Mouse (Mus musculus) c-Kit-positive CD71-negative TER-119-negative erythroid progenitor cells, embryonic 14.5 days (primary cell): Measurements from ENCODE around the gene Zfp811.
"Not testable (repeated sequence)": the region's sequence is repeated elsewhere in the genome, so short reads cannot be mapped to it uniquely, and the experiment has no call there.

Experiments used
- DNase-seq: peaks from one replicate; pipeline ENCODE4 v3.0.0-alpha.2; 2013; ENCODE audit warnings: low read depth

Zfp811 gene

GRCm38 (mm10) chr17:32809544-32810374 is at the start of gene Zfp811:
Gene Zfp811, minus strand, starts transcription at chr17:32809931.
- no peak for DNase-seq

- not testable (repeated sequence) for DNase-seq
Measured at GRCm38 (mm10) chr17:32856713-32857112, 47.0 kb upstream of the Zfp811 start.

GRCm38 (mm10) chr17:32851581-32851980 is 41.9 kb upstream of the Zfp811 start:
- no peak for DNase-seq

DNA sequence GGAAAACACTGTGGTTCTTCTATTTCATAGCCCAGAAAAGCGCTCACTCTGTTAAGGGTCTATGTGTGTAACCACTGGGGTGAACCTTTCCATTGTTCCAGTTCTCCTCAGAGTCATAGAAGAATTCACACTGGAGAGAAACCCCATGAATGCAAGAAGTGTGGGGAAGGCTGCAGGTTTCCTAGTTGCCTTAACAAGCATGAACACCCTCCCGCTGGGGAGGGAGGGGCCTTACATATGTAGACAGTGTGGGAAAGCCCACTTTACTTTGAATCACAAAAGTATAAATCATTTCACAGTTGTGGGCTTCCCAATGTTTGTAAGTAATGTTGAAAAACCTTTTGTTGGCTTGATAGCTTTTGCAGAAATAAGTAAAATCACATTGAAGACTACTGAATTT is 31.7 kb upstream of the Zfp811 start:
- no peak for DNase-seq

- DNase-seq: no peak
Measured at GRCm38 (mm10) chr17:32839083-32839802, 29.5 kb upstream of the Zfp811 start.

GRCm38 (mm10) chr17:32830418-32830782 is 20.7 kb upstream of the Zfp811 start:
- no peak for DNase-seq

DNA sequence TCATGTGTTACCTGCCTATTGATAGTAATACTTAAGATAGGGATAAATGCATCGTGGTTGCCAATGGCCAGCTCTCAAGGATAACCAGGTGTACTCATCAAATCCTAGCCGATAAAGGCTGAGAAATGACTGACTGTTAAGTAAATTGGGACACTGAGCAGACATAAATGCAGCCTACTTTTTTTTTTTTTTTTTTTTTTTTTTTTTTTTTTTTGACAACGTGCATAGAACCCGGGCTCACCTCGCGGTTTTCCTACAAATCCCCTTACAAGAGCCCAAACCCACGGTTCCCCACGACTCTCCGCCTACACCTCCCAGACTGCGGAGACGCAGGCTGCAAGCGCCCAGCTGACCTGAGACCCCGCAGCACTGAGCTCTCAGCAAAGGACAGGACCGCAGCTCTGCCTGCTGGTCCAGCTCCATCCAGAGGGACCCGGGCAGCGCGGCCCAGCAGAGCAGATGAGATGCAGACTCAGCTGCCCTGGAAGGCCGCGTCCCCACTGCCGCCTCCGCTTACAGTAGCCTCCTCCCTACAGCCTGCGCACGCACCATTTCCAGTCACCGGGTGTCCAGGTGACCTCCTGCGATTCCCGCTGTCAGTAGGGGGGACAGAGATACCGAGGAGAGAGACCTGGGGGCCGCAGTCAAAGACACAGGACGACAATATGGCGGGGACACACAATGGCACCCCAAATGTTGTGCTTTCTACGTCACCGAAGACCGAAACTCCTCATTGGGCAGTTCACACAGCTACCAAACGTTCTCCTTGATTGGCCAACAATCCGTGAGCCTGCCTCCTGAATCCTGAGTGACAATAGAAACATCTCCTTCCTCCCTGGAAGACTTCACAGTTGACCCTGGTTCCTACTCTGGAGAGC is 20.0 kb upstream of the Zfp811 start, which contains the start of gene Zfp799:
TSS of gene Zfp799 (minus strand) at position 722 of the 878 bp plus-strand sequence.
- DNase-seq: peak; percentile 64

DNA sequence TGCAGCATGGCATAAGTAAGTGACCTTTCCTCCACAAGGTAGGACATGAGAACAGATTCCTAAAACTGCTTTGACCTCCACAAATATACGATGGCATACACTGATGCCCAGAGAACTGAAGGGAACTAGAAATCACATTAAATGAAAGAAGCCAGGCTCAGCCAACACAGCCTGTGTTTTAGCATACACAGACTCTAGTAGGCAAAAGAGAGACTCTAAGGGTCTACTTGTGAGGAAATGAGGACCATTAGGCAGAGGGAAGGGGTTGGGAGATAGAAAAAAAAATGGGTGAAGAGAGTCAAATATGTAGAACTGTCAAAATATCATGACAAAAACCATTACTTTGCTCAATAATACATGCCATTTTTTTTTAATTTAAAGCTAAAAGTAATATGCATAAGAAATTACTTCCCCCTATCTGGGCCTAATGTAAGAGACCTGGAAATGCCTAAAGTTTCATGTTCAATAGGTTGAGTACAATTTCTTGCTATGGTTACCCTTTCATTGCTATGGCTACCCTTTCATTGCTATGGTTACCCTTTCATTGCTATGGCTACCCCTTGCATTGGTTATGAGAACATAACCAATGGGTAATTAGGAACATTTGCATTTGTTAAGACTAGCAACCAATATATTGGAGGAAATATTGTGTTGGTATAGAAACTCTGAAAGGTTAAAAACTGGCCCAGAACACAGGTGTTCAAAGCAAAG is 6.5 kb upstream of the Zfp811 start:
- no peak for DNase-seq

DNA sequence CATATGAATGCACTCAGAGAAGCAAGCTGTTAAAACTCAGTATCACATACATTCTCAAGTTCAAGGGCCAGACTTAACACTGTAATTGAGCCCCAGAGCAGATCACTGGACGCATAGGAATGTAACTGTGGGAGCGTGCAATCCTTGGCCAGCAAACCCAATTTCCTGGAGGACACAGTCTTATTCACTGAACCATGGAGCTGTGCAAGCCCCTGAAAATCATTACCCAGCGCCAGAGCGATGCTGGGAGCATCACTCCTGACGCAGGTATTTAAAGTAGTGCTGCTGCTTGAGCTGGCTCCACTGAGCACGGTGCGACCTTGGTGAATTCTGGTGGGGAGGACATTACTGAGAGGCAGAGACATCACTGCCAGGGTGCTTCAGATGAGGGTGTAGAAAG is 4.4 kb upstream of the Zfp811 start:
- DNase-seq: no peak

GRCm38 (mm10) chr17:32810648-32811047 is 917 bp upstream of the Zfp811 start:
- DNase-seq: no peak

DNA sequence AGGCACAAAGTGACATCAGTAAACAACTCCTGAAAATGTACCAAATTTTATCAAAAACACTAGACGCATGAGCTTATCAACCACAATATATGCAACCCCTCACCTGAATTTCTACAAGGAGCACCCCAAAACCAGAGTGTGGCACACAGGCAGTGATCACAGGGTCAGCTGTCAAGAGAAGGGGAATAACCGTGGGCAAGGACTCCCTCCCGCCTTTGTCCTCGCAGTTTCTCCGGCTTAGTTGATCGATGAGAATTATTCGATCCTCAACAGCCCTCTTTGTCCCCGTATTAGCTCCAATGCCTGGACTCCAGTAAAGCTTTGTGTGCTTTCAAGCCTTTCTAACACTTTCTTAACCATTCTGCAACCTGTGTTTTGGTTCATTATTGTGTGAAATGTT is 810 bp downstream of the Zfp811 start:
- DNase-seq: no peak

GRCm38 (mm10) chr17:32789244-32789643 is 20.5 kb downstream of the Zfp811 start:
- DNase-seq: no peak

DNA sequence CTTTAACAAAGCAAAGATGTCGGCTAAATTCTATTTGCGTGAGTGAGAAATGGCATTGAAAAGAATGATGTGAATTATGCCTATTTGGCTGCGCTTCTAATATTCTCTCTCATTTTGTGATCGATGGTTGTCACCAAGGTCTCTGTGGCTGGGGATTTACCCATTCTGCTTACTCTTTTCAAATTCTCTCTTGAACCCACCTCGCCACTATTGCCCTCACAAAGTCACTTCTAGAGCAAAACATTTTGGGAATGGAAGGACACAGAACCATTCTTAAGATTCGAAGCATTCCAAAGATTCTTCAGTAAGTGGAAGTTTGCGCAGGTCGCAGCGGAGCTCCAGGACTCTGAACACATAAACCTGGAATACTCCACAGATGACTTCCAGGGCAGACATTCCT is 21.2 kb downstream of the Zfp811 start:
- no peak for DNase-seq

DNA sequence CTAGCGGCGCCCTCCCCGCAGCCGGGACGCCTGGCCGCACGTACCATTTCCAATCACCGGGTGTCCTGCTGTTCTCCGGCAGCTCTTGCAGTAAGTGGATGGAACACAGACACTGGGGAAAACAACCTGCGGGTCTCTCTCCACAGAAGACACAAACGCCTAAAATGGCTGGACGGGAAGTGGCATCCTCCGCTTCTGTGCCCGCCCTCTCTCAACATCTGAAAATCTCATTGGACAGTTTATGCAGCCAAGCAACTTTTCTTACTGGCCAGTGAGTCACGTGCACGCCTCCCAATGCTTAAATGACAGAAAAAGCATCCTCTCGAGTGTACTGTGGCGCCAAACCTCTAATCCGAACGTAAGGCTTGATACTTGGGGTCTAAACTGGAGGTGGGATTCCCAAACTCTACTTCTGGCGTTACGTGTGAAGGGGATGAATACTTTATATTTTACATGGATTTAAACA is 21.6 kb downstream of the Zfp811 start, which contains the start of gene Zfp871:
TSS of gene Zfp871 (minus strand) at position 194 of the 466 bp plus-strand sequence.
- DNase-seq: peak; percentile 82

DNA sequence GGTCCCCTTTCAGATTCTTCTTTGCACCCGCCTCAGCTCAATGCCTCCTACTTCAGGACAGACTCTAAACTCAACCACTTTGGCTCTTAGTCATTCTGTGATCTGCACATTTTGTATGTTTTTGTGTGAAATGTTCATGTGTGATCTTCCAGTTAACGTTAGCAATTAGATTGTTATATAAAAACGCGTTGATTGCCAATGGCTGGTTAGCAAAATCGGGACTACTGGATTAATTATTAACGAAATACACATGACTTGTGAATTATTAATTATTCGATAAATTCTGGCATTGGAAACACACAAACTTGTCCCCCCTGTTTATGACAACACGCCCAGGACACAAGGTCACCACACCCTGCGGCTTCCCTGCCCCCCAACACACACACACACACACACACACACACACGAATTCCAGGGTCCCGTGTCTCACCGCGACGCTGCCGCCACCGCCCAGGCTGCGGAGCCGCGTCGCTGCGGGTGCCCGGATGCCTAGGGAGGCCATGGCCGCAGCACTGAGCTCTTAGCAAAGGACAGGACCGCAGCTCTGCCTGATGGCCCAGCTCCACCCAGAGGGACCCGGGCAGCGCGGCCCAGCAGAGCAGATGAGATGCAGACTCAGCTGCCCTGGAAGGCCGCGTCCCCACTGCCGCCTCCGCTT is 22.2 kb downstream of the Zfp811 start:
- DNase-seq: no peak

DNA sequence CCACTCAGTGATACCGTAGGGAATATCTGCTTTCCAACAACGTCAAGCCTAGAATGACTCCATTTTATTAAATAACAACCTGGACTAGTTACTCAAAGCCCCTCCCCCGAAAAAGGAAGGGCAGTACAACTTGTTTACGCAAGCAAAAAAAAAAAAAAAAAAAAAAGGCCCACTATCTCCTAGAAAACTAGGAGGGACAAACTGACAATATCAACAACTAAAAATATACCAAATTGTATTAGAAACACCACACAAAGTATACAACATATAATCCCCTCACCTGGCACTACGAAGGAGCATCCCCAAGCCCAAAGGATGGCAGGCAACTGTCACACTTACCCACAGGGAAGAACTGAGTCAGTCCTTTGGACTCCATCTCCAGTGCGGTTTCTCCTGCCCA is 22.8 kb downstream of the Zfp811 start:
- DNase-seq: no peak

DNA sequence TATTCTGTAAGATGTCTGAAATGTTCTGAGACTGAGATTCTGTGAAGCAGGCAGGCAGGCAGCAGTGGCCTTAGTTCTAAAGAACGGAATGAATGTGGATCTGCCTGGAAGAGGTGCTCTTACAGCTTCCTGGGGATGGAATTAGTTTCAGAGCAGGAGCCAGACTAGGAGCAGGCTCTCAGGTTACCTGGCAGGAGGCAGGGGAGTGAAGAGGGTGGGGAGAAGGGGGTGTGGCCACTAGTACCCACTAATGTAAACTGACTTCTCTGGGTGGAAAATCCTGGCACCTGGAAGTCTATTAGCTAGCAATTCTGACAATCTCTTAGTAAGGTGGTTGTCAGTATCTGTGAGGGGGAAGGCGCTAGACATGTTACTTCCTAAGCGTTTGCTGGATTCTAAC is 24.1 kb downstream of the Zfp811 start:
- no peak for DNase-seq

DNA sequence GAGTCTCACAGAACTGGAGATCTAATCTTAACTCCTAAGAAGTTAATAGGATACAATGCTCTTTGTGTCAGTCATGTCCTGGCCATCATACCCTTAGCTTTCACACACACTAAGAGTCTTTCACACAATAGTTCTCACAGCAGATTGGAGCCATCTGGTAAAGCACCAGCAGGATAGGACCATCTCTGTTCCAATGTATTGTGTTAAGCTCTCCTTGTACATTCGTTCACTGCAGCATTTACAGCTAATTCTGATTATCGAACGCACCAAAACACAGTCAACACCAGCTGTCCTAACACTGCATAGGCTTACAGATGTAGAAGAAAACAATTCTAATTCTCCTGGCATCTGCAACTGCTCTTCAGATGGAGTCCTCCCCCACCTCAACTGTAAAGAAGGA is 32.2 kb downstream of the Zfp811 start:
- no peak for DNase-seq

GRCm38 (mm10) chr17:32771213-32771612 is 38.5 kb downstream of the Zfp811 start:
- DNase-seq: no peak

- no peak for DNase-seq
Measured at GRCm38 (mm10) chr17:32766422-32766821, 43.3 kb downstream of the Zfp811 start.

GRCm38 (mm10) chr17:32757331-32757730 is 52.4 kb downstream of the Zfp811 start:
- DNase-seq: no peak
